Mouse (Mus musculus): ENCODE measurements at regions not wholly inside any gene's neighbourhood (a gene's known extent, or its start where the extent isn't known, plus 50 kb on each side); places are given as distances from the start of the nearest gene placed in this dataset.
"Not testable (repeated sequence)": the region's sequence is repeated elsewhere in the genome, so short reads cannot be mapped to it uniquely, and the experiment has no call there.

GRCm38 (mm10) chr14:71113198-71113597 lies 513.6 kb upstream of the Fam160b2 start:
- no peak for DNase-seq (ENCODE audit: low spot score in 2 of 2)

GRCm38 (mm10) chr14:71104617-71105016 lies 505.0 kb upstream of the Fam160b2 start:
- no peak for DNase-seq (ENCODE audit: low spot score in 2 of 2)

- no peak for DNase-seq (ENCODE audit: low spot score in 2 of 2)
Observed at GRCm38 (mm10) chr14:71103955-71104354, 504.3 kb upstream of the Fam160b2 start.

- no peak for DNase-seq (ENCODE audit: low spot score in 2 of 2)
Observed at GRCm38 (mm10) chr14:71095661-71096422, 496.2 kb upstream of the Fam160b2 start.

GRCm38 (mm10) chr14:71092626-71093326 lies 493.1 kb upstream of the Fam160b2 start:
- no peak for DNase-seq (ENCODE audit: low spot score in 2 of 2)

GRCm38 (mm10) chr14:71085721-71086120 lies 486.1 kb upstream of the Fam160b2 start:
- DNase-seq (ENCODE audit: low spot score in 2 of 2), result no peak

GRCm38 (mm10) chr14:71082327-71082726 lies 482.7 kb upstream of the Fam160b2 start:
- DNase-seq (ENCODE audit: low spot score in 2 of 2), result no peak

- no peak for DNase-seq (ENCODE audit: low spot score in 2 of 2)
Observed at GRCm38 (mm10) chr14:71075671-71076070, 476.0 kb upstream of the Fam160b2 start.

- DNase-seq (ENCODE audit: low spot score in 2 of 2), result no peak
Observed at GRCm38 (mm10) chr14:71074019-71074418, 474.4 kb upstream of the Fam160b2 start.

- no peak for DNase-seq (ENCODE audit: low spot score in 2 of 2)
Observed at GRCm38 (mm10) chr14:71065669-71066068, 466.0 kb upstream of the Fam160b2 start.

GRCm38 (mm10) chr14:71056601-71057000 lies 457.0 kb upstream of the Fam160b2 start:
- no peak for DNase-seq (ENCODE audit: low spot score in 2 of 2)

GRCm38 (mm10) chr14:71055480-71055879 lies 455.8 kb upstream of the Fam160b2 start:
- no peak for DNase-seq (ENCODE audit: low spot score in 2 of 2)

GRCm38 (mm10) chr14:71053788-71054641 lies 454.4 kb upstream of the Fam160b2 start:
- no peak for DNase-seq (ENCODE audit: low spot score in 2 of 2)

- DNase-seq (ENCODE audit: low spot score in 2 of 2), result no peak
Observed at GRCm38 (mm10) chr14:71047096-71047495, 447.5 kb upstream of the Fam160b2 start.

- DNase-seq (ENCODE audit: low spot score in 2 of 2), result not testable (repeated sequence)
Observed at GRCm38 (mm10) chr14:71043879-71044770, 444.5 kb upstream of the Fam160b2 start.

- DNase-seq (ENCODE audit: low spot score in 2 of 2), result no peak
Observed at GRCm38 (mm10) chr14:71036620-71037019, 437.0 kb upstream of the Fam160b2 start.

- DNase-seq (ENCODE audit: low spot score in 2 of 2), result no peak
Observed at GRCm38 (mm10) chr14:71033586-71033985, 434.0 kb upstream of the Fam160b2 start.

GRCm38 (mm10) chr14:71030164-71030880 lies 430.7 kb upstream of the Fam160b2 start:
- no peak for DNase-seq (ENCODE audit: low spot score in 2 of 2)
